Mouse (Mus musculus) heart, embryonic 16.5 days (tissue): Measurements from ENCODE around the gene Fdx1l. TPM values are rescaled to one million over a fixed set of nuclear protein-coding genes. Genes with fewer than 3 reads are reported as not detected.
A peak's percentile ranks its signal among the peaks of the same experiment; 100 is the strongest.

ENCODE experiments used
- ATAC-seq: fragments of 200-750 bp; cut with Nextera tagmentation; replicated peaks from 2 replicates; pipeline ENCODE4 v1.8.0; 2017; ENCODE audit warnings: moderate number of reproducible peaks; ENCODE audit not compliant: insufficient read depth, low FRiP score; ENCODE audit errors: extremely low read depth
- H3K27ac ChIP-seq: fragments of 300-500 bp; sonication (generic); 2 replicates; pipeline ENCODE4 v1.5.1; 2014; ENCODE audit warnings: mild to moderate bottlenecking, low read length, control low read depth, moderate library complexity
- H3K27me3 ChIP-seq: fragments of 300-500 bp; sonication (generic); 2 replicates; pipeline ENCODE4 v1.6.1; 2014; ENCODE audit warnings: low read length, mixed read lengths; ENCODE audit not compliant: control insufficient read depth, insufficient read depth
- H3K36me3 ChIP-seq: fragments of 300-500 bp; sonication (generic); 2 replicates; pipeline ENCODE4 v1.6.1; 2014; ENCODE audit not compliant: control insufficient read depth, insufficient read depth
- H3K4me1 ChIP-seq: fragments of 300-500 bp; sonication (generic); 2 replicates; pipeline ENCODE4 v1.6.1; 2014; ENCODE audit warnings: low read length, mixed read lengths; ENCODE audit not compliant: control insufficient read depth, insufficient read depth
- H3K4me2 ChIP-seq: fragments of 300-500 bp; sonication (generic); 2 replicates; pipeline ENCODE4 v1.6.1; 2014; ENCODE audit warnings: low read depth, mild to moderate bottlenecking, control low read depth, low read length
- H3K4me3 ChIP-seq: fragments of 300-500 bp; sonication (generic); 2 replicates; pipeline ENCODE4 v1.5.1; 2014; ENCODE audit warnings: mild to moderate bottlenecking, control low read depth, low read length
- H3K9ac ChIP-seq: fragments of 300-500 bp; sonication (generic); 2 replicates; pipeline ENCODE4 v1.6.1; 2014; ENCODE audit warnings: low read length, control low read depth
- H3K9me3 ChIP-seq: fragments of 300-500 bp; sonication (generic); replicated peaks from 2 replicates; pipeline ENCODE4 v1.6.1; 2016; ENCODE audit warnings: low read length; ENCODE audit not compliant: control insufficient read depth
- WGBS: fragments of 180-500 bp; shearing (Covaris S2); extraction: QIAGEN DNeasy Blood & Tissue Kit; methylation state at CpG from one replicate; pipeline ENCODE4 v1.1.7; 2014; 5-methylcytosine and 5-hydroxymethylcytosine counted together
- polyA plus RNA-seq: library from polyadenylated mRNA; unstranded; fragments of >200 nt; fragmentation: Nextera tagmentation; extraction: Ambion mirVana; gene quantifications from 2 replicates; pipeline ENCODE4 v1.2.1, GENCODE M21; 2015

Gene Fdx1l
- 47.9 and 55.0 TPM in 2 replicates for polyA plus RNA-seq

- peak within 1 kb of the TSS; percentile 96 for H3K4me3 ChIP-seq
- no peaks in the 10 kb centered on the region for H3K9me3 ChIP-seq
- peak within 1 kb of the TSS; percentile 93 for H3K9ac ChIP-seq
- H3K27me3 ChIP-seq: no peaks in the 10 kb centered on the region
- 2% methylated on average over 58 of the region's 58 CpGs for WGBS
- H3K4me1 ChIP-seq: peaks cover 11% of the 10 kb centered on the region
- peaks cover 32% of the 10 kb centered on the region for H3K36me3 ChIP-seq
- peak within 1 kb of the TSS; percentile 87 for H3K4me2 ChIP-seq
- H3K27ac ChIP-seq: peak within 1 kb of the TSS; percentile 68
- peak; percentile 93 for ATAC-seq
Observed at GRCm38 (mm10) chr9:21073044-21073840, at the start of gene Fdx1l, which contains the start of gene Gm49373. TSS of gene Fdx1l (minus strand) at chr9:21073614. TSS of gene Gm49373 (minus strand) at chr9:21073096.

GRCm38 (mm10) chr9:21121483-21121882 lies 48.1 kb upstream of the Fdx1l start:
- Histone ChIP-seq H3K4me2 (no peak overlapping the region), H3K27ac (no peak overlapping the region), H3K9ac (no peak overlapping the region), H3K4me3 (no peak overlapping the region), H3K27me3 (no peaks in the 10 kb centered on the region), H3K36me3 (peaks cover 26% of the 10 kb centered on the region), H3K4me1 (peaks cover 10% of the 10 kb centered on the region), H3K9me3 (no peaks in the 10 kb centered on the region)
- no peak for ATAC-seq
- 88% methylated on average over 16 of the region's 16 CpGs for WGBS

GRCm38 (mm10) chr9:21117073-21117472 lies 43.7 kb upstream of the Fdx1l start:
- H3K4me3 ChIP-seq: no peak overlapping the region
- no peak overlapping the region for H3K9ac ChIP-seq
- no peak overlapping the region for H3K4me2 ChIP-seq
- H3K27me3 ChIP-seq: no peaks in the 10 kb centered on the region
- H3K4me1 ChIP-seq: no peaks in the 10 kb centered on the region
- H3K36me3 ChIP-seq: peaks cover 17% of the 10 kb centered on the region; the same call in 1 of the 2 replicates
- ATAC-seq: no peak
- no peaks in the 10 kb centered on the region for H3K9me3 ChIP-seq
- 84% methylated on average over 6 of the region's 6 CpGs for WGBS
- H3K27ac ChIP-seq: no peak overlapping the region

GRCm38 (mm10) chr9:21115105-21115504 lies 41.7 kb upstream of the Fdx1l start:
- H3K36me3 ChIP-seq: peaks cover 12% of the 10 kb centered on the region; the same call in 1 of the 2 replicates
- H3K4me3 ChIP-seq: no peak overlapping the region
- ATAC-seq: no peak

GRCm38 (mm10) chr9:21114190-21114589 lies 40.8 kb upstream of the Fdx1l start:
- Histone ChIP-seq H3K36me3 (peaks cover 8% of the 10 kb centered on the region; the same call in 1 of the 2 replicates), H3K9ac (no peak overlapping the region), H3K4me3 (no peak overlapping the region), H3K27ac (no peak overlapping the region), H3K27me3 (no peaks in the 10 kb centered on the region), H3K4me2 (no peak overlapping the region), H3K9me3 (no peaks in the 10 kb centered on the region), H3K4me1 (no peaks in the 10 kb centered on the region)
- 81% methylated on average over 7 of the region's 7 CpGs for WGBS
- no peak for ATAC-seq

More at GRCm38 (mm10) chr9:21115105-21115504, 41.7 kb upstream of the Fdx1l start:
- no peak overlapping the region for H3K27ac ChIP-seq
- no peaks in the 10 kb centered on the region for H3K4me1 ChIP-seq
- no peak overlapping the region for H3K4me2 ChIP-seq
- H3K9ac ChIP-seq: no peak overlapping the region
- H3K9me3 ChIP-seq: no peaks in the 10 kb centered on the region
- H3K27me3 ChIP-seq: no peaks in the 10 kb centered on the region
- WGBS: 89% methylated on average over 8 of the region's 8 CpGs

- H3K9ac ChIP-seq: no peak overlapping the region
- no peaks in the 10 kb centered on the region for H3K4me1 ChIP-seq
- H3K27ac ChIP-seq: no peak overlapping the region
- 86% methylated on average over 6 of the region's 6 CpGs for WGBS
- H3K4me2 ChIP-seq: no peak overlapping the region
- no peak for ATAC-seq
- H3K36me3 ChIP-seq: peaks cover 8% of the 10 kb centered on the region; the same call in 1 of the 2 replicates
- no peak overlapping the region for H3K4me3 ChIP-seq
- H3K27me3 ChIP-seq: no peaks in the 10 kb centered on the region
- H3K9me3 ChIP-seq: no peaks in the 10 kb centered on the region
Observed at GRCm38 (mm10) chr9:21113751-21114150, 40.3 kb upstream of the Fdx1l start.

GRCm38 (mm10) chr9:21107607-21108237 lies 34.3 kb upstream of the Fdx1l start:
- no peak; the same call in 1 of the 2 replicates for ATAC-seq
- Histone ChIP-seq H3K27me3 (no peaks in the 10 kb centered on the region), H3K9ac (no peak overlapping the region), H3K4me2 (no peak overlapping the region), H3K4me1 (no peaks in the 10 kb centered on the region), H3K27ac (no peak overlapping the region), H3K9me3 (no peaks in the 10 kb centered on the region), H3K4me3 (no peak overlapping the region), H3K36me3 (no peaks in the 10 kb centered on the region; the same call in 1 of the 2 replicates)
- 55% methylated on average over 23 of the region's 23 CpGs for WGBS

GRCm38 (mm10) chr9:21105760-21106564 lies 32.5 kb upstream of the Fdx1l start:
- 71% methylated on average over 5 of the region's 5 CpGs for WGBS
- Histone ChIP-seq H3K4me3 (no peak overlapping the region), H3K4me2 (no peak overlapping the region), H3K9me3 (no peaks in the 10 kb centered on the region), H3K36me3 (no peaks in the 10 kb centered on the region; the same call in 1 of the 2 replicates), H3K9ac (no peak overlapping the region), H3K27ac (no peak overlapping the region), H3K4me1 (no peaks in the 10 kb centered on the region), H3K27me3 (no peaks in the 10 kb centered on the region)
- ATAC-seq: no peak
